Mouse (Mus musculus) kidney, embryonic 14.5 days (tissue): ENCODE data around the gene Med14. TPM values are rescaled to one million over a fixed set of nuclear protein-coding genes. Genes with fewer than 3 reads are reported as not detected.
A peak's percentile ranks its signal among the peaks of the same experiment; 100 is the strongest.

Source experiments
- ATAC-seq: fragments of 200-750 bp; cut with Nextera tagmentation; 2 replicates; pipeline ENCODE4 v1.8.0; 2017; ENCODE audit warnings: moderate number of reproducible peaks, mild to moderate bottlenecking, moderate TSS enrichment, moderate library complexity; ENCODE audit not compliant: low FRiP score, low TSS enrichment
- H3K27ac ChIP-seq: fragments of 300-500 bp; sonication (generic); 2 replicates; pipeline ENCODE4 v1.5.1; 2014; ENCODE audit warnings: low read depth, mild to moderate bottlenecking, low read length, moderate library complexity, mixed read lengths
- H3K27me3 ChIP-seq: fragments of 300-500 bp; sonication (generic); 2 replicates; pipeline ENCODE4 v1.6.1; 2014; ENCODE audit warnings: mild to moderate bottlenecking, low read length; ENCODE audit not compliant: control insufficient read depth, insufficient read depth
- H3K36me3 ChIP-seq: fragments of 300-500 bp; sonication (generic); 2 replicates; pipeline ENCODE4 v1.6.1; 2014; ENCODE audit warnings: low read length, mixed read lengths; ENCODE audit not compliant: control insufficient read depth, insufficient read depth
- H3K4me1 ChIP-seq: fragments of 300-500 bp; sonication (generic); 2 replicates; pipeline ENCODE4 v1.6.1; 2014; ENCODE audit warnings: low read length, mixed read lengths; ENCODE audit not compliant: control insufficient read depth, insufficient read depth
- H3K4me2 ChIP-seq: fragments of 300-500 bp; sonication (generic); replicated peaks from 2 replicates; pipeline ENCODE4 v1.6.1; 2014; ENCODE audit warnings: low read depth, mild to moderate bottlenecking, low read length
- H3K4me3 ChIP-seq: fragments of 300-500 bp; sonication (generic); 2 replicates; pipeline ENCODE4 v1.5.1; 2014; ENCODE audit warnings: mild to moderate bottlenecking, low read length
- H3K9ac ChIP-seq: fragments of 300-500 bp; sonication (generic); 2 replicates; pipeline ENCODE4 v1.6.1; 2014; ENCODE audit warnings: low read depth, mild to moderate bottlenecking, low read length, moderate library complexity
- H3K9me3 ChIP-seq: fragments of 300-500 bp; sonication (generic); 2 replicates; pipeline ENCODE4 v1.6.1; 2016; ENCODE audit warnings: low read length; ENCODE audit not compliant: control insufficient read depth
- WGBS: fragments of 180-500 bp; shearing (Covaris S2); extraction: QIAGEN DNeasy Blood & Tissue Kit; methylation state at CpG from one replicate; pipeline ENCODE4 v1.1.7; 2014; 5-methylcytosine and 5-hydroxymethylcytosine counted together
- polyA plus RNA-seq: library from polyadenylated mRNA; unstranded; fragments of >200 nt; fragmentation: Nextera tagmentation; extraction: Ambion mirVana; gene quantifications from 2 replicates; pipeline ENCODE4 v1.2.1, GENCODE M21; 2014

Med14 gene
- polyA plus RNA-seq, 1 experiment from 2014 or later = 22.1 TPM

- 92% methylated on average over 7 of the region's 7 CpGs for WGBS
- Histone ChIP-seq H3K4me2 (no peak overlapping the region), H3K9ac (no peak overlapping the region), H3K4me1 (no peaks in the 10 kb centered on the region), H3K36me3 (peaks cover 8% of the 10 kb centered on the region; the same call in 1 of the 2 replicates), H3K27me3 (no peaks in the 10 kb centered on the region), H3K4me3 (no peak overlapping the region), H3K27ac (no peak overlapping the region), H3K9me3 (no peaks in the 10 kb centered on the region)
- no peak for ATAC-seq
These were observed 48.1 kb downstream of the Med14 start for GRCm38 (mm10) chrX:12713796-12714195.

- Histone ChIP-seq H3K27me3 (no peaks in the 10 kb centered on the region), H3K36me3 (peaks cover 15% of the 10 kb centered on the region; the same call in 1 of the 2 replicates), H3K4me2 (no peak overlapping the region), H3K9me3 (no peaks in the 10 kb centered on the region), H3K27ac (no peak overlapping the region), H3K4me1 (no peaks in the 10 kb centered on the region), H3K4me3 (no peak overlapping the region), H3K9ac (no peak overlapping the region)
- no peak for ATAC-seq
- 73% methylated on average over 8 of the region's 8 CpGs for WGBS
These were observed 75.0 kb downstream of the Med14 start for GRCm38 (mm10) chrX:12686910-12687309.

- H3K9ac ChIP-seq = no peak overlapping the region
- no peaks in the 10 kb centered on the region for H3K27me3 ChIP-seq
- H3K4me2 ChIP-seq = no peak overlapping the region
- H3K4me3 ChIP-seq = no peak overlapping the region
- H3K9me3 ChIP-seq = no peaks in the 10 kb centered on the region
- no peaks in the 10 kb centered on the region for H3K4me1 ChIP-seq
- H3K36me3 ChIP-seq = peaks cover 15% of the 10 kb centered on the region; the same call in 1 of the 2 replicates
- ATAC-seq = no peak
- H3K27ac ChIP-seq = no peak overlapping the region
These were observed 75.8 kb downstream of the Med14 start for GRCm38 (mm10) chrX:12686071-12686470.

- WGBS = 35% methylated on average over 6 of the region's 6 CpGs
- no peak for ATAC-seq
These were observed 84.5 kb downstream of the Med14 start for GRCm38 (mm10) chrX:12677396-12677795.

DNA sequence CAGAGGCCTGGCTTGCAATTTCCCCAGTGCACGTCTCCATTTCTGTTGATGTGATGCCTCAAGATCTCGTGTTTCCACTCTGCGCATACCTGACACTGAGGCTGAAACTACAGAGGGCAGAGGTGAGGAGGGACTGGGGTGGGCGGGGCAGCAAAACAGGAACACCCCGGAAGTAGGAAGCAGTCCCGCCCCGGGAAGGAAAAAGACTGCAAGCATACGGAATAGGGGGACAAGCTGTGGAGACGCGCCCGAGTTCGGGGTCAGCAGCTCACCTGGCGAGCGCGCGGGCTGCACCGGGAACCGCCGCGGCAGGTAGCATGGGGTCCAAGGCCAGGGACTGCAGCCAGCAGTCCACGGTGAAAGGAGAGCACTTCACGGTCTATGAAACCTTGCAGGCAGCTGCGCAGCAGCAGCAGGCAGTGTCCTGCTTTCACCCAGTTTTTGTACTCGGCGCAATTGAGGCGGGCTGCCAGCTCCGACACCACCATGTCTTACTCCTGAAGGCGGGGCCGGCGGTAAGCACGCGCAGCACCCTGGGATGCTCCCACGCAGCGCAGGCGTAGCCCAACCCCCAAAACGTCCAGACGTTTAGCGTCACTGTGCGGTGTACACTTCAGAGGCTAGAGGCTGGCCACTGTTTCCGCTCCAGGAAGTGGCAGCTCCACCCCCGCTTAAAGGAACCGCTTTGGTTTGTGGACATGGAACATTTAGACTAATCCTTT lies 88.7 kb downstream of the Med14 start, which contains the start of gene 1810030O07Rik:
TSS of gene 1810030O07Rik (minus strand) at position 615 of the 722 bp plus-strand sequence.
- peak within 1 kb of the TSS; percentile 69 for H3K9ac ChIP-seq
- no peaks in the 10 kb centered on the region for H3K4me1 ChIP-seq
- peak within 1 kb of the TSS; percentile 49 for H3K4me2 ChIP-seq
- 11% methylated on average over 42 of the region's 42 CpGs for WGBS
- peak within 1 kb of the TSS; percentile 64 for H3K4me3 ChIP-seq
- no peaks in the 10 kb centered on the region for H3K9me3 ChIP-seq
- H3K27me3 ChIP-seq = no peaks in the 10 kb centered on the region
- H3K27ac ChIP-seq = peak within 1 kb of the TSS; percentile 83; the same call in 1 of the 2 replicates
- peak; percentile 99 for ATAC-seq
- peaks cover 10% of the 10 kb centered on the region; the same call in 1 of the 2 replicates for H3K36me3 ChIP-seq

More at GRCm38 (mm10) chrX:12677396-12677795, 84.5 kb downstream of the Med14 start:
- H3K4me1 ChIP-seq = no peaks in the 10 kb centered on the region
- H3K9me3 ChIP-seq = no peaks in the 10 kb centered on the region
- no peak overlapping the region for H3K4me3 ChIP-seq
- no peak overlapping the region for H3K27ac ChIP-seq
- peaks cover 4% of the 10 kb centered on the region; the same call in 1 of the 2 replicates for H3K36me3 ChIP-seq
- H3K27me3 ChIP-seq = no peaks in the 10 kb centered on the region
- H3K4me2 ChIP-seq = no peak overlapping the region
- no peak overlapping the region for H3K9ac ChIP-seq

DNA sequence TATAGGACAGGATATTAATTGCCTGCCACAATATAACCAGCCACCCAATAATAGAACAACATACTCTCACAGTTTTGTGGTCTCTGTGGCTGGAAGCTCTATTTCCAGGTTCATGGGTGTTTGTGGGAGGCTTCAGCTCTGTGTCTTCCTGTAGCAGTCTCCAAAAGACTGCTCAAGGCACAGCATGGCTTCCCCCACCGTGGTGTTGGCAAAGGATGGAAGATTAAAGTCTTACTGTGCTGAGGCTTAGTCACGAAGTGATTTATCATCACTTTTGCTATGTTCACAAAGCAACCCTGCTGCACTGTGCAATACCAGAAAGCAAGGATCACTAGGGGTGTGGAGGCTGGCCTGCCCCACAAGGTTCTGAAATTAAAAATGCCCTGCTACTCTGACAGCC lies 108.0 kb downstream of the Med14 start:
- Histone ChIP-seq H3K4me1 (no peaks in the 10 kb centered on the region), H3K27ac (no peak overlapping the region), H3K4me3 (no peak overlapping the region), H3K4me2 (no peak overlapping the region), H3K9ac (no peak overlapping the region), H3K27me3 (no peaks in the 10 kb centered on the region), H3K36me3 (peaks cover 14% of the 10 kb centered on the region; the same call in 1 of the 2 replicates), H3K9me3 (no peaks in the 10 kb centered on the region)
- ATAC-seq = no peak
- 70% methylated on average over 2 of the region's 2 CpGs for WGBS

GRCm38 (mm10) chrX:12651906-12652305 lies 110.0 kb downstream of the Med14 start:
- Histone ChIP-seq H3K4me3 (no peak overlapping the region), H3K27ac (no peak overlapping the region), H3K36me3 (peaks cover 3% of the 10 kb centered on the region; the same call in 1 of the 2 replicates), H3K4me2 (no peak overlapping the region), H3K9ac (no peak overlapping the region), H3K27me3 (no peaks in the 10 kb centered on the region), H3K4me1 (no peaks in the 10 kb centered on the region), H3K9me3 (no peaks in the 10 kb centered on the region)
- 90% methylated on average over 16 of the region's 16 CpGs for WGBS
- no peak for ATAC-seq

DNA sequence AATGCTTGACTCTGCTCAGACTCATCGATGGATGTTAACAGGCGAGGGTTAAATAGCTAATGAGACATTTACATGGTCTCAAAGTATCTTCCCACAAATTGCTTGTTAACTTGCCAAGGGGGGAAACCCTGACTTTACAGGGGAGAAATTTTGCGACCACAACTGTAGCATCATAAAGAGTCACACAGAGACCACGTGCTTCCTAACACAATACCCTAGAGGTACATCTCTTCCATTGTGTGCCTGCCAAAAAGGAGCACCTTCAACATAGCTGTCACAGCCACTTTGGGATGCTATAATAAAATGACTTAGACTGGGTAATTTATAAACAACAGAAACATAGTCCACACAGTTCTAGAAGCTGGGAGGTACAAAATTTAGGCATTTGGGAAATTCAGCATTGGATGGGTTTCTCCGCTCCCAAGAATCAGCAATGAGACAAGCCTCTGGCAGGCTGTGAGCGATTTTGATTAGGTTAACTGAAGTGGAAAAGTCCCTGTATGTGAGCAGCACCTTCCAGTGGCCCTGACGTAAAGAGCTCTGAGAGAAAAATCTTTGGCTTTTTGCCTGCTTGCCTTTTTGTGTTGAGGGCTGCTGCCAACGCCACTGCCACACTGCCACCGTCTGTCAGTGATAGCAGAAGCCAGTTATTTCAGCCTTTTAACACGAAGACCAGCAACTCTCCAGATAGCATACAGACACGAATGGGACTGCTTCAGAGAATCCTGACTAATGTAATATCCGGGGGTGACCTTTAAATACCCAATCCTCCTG lies 116.2 kb downstream of the Med14 start:
- no peaks in the 10 kb centered on the region for H3K36me3 ChIP-seq
- H3K4me3 ChIP-seq = no peak overlapping the region
- no peak overlapping the region for H3K4me2 ChIP-seq
- ATAC-seq = no peak
- 69% methylated on average over 12 of the region's 12 CpGs for WGBS
- H3K27ac ChIP-seq = no peak overlapping the region
- H3K9me3 ChIP-seq = no peaks in the 10 kb centered on the region
- H3K27me3 ChIP-seq = no peaks in the 10 kb centered on the region
- H3K9ac ChIP-seq = no peak overlapping the region
- H3K4me1 ChIP-seq = no peaks in the 10 kb centered on the region

- no peak for ATAC-seq
- no peak overlapping the region for H3K4me2 ChIP-seq
- no peak overlapping the region for H3K27ac ChIP-seq
- H3K4me1 ChIP-seq = no peaks in the 10 kb centered on the region
- no peaks in the 10 kb centered on the region for H3K36me3 ChIP-seq
- WGBS = 61% methylated on average over 2 of the region's 2 CpGs
- no peak overlapping the region for H3K4me3 ChIP-seq
- H3K27me3 ChIP-seq = no peaks in the 10 kb centered on the region
- no peak overlapping the region for H3K9ac ChIP-seq
- H3K9me3 ChIP-seq = no peaks in the 10 kb centered on the region
These were observed 116.9 kb downstream of the Med14 start for GRCm38 (mm10) chrX:12644976-12645375.
